ENCODE assay signal across 8 mouse cellular contexts in the genomic region with DNA sequence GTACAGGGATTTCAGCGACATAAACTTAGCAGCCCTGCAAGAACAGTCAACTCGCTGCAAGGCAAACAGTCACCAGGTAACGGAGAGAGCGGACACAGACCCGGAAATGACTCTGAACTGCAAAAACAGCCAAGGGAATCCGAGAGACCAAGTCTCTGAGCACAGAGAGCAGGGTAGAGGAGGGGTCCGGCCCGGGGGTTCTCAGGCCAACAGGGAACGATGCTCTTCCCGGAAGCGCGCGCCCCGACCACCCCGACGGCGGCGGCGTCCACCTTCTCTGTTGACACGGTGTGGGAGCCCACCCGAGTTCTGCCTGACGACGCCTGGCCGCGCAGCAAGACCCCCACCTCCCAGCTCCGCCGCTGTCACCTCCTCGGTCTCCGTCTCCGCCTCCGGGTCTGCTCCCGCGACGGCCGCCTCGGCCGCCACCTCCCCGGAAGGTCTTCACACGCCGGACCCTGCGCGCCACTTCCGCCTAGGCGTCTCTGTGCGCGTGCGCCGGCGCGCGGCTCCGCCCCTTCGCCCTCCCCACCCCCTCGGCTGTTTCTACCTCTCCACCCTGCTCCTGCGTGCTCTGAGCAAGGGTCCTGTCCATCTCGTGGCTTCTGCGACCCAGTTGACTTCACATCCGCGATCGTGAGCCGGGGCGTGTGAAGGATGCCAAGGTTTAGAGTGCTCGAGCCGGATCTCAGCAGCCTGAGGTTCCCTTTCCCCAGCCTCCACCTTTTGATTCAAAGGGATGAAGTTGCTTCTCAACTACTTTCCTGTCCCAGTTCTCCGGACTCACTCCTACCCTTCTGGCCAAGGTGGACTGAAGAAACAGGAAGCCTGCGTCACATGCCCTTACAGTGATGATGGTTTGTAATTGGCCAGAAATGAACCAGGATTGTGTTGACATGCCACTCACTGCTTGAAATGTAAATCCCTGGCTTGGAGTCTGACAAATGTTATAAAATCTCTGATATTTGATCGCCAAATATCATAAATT. TPM values are rescaled to one million over a fixed set of nuclear protein-coding genes. Genes with fewer than 3 reads are reported as not detected.
DNase-seq lines count a peak whose midpoint lies in the region; ATAC-seq and TF ChIP-seq lines count a peak whose summit lies in the region.

Gene Slc35b3 (minus strand): TSS at position 813 of the 988 bp plus-strand sequence.

- TF ChIP-seq CTCF in ES-Bruce4 (IDR thresholded peaks at IDR 0.05; ENCODE audit: low read depth, low read length), result no peak
- TF ChIP-seq CTCF in lung, adult 2 months (IDR thresholded peaks at IDR 0.05; ENCODE audit: insufficient read depth, low read length), result no peak

- peak; percentile 84 for DNase-seq in forebrain, embryonic 14.5 days (ENCODE audit: low spot score)
- peak; percentile 90 to 91 for DNase-seq in heart, postnatal 14 days
- peak; percentile 78 for DNase-seq in layer of hippocampus, adult 11-12 months (ENCODE audit: low spot score)
- DNase-seq in lung, adult 2 months, result peak; percentile 81
- peak; percentile 76 to 77 for DNase-seq in thymus, adult 18-20 months

- H3K9ac ChIP-seq in ES-Bruce4 (ENCODE audit: low read depth, poor library complexity, severe bottlenecking), result peak within 1 kb of the TSS; percentile 62
- peak within 1 kb of the TSS; percentile 77 for H3K9ac ChIP-seq in forebrain, embryonic 14.5 days (ENCODE audit: low read length)

- TF ChIP-seq POLR2A in ES-Bruce4 (IDR thresholded peaks at IDR 0.05; ENCODE audit: insufficient read depth, low read length), result no peak
- TF ChIP-seq POLR2A in lung, adult 2 months (IDR thresholded peaks at IDR 0.05; ENCODE audit: borderline replicate concordance, extremely low read depth, low read depth, low read length), result peak; percentile 84

- intact Hi-C loops in heart, postnatal 14 days (cut with DNase I), result no loop called here

- H3K9me3 ChIP-seq in ES-Bruce4 (replicated peaks; ENCODE audit: control insufficient read depth, insufficient read depth, low read length, poor library complexity, severe bottlenecking), result no peaks in the 10 kb centered on the region
- H3K9me3 ChIP-seq in forebrain, embryonic 14.5 days (replicated peaks; ENCODE audit: control insufficient read depth, low read length), result no peaks in the 10 kb centered on the region

- peak within 1 kb of the TSS; percentile 61 for H3K4me3 ChIP-seq in ES-Bruce4 (ENCODE audit: low read depth, low read length)
- H3K4me3 ChIP-seq in forebrain, embryonic 14.5 days (ENCODE audit: low read depth, low read length), result peak within 1 kb of the TSS; percentile 79
- H3K4me3 ChIP-seq in lung, adult 2 months (replicated peaks; ENCODE audit: extremely low read depth, low read depth, low read length), result peak within 1 kb of the TSS; percentile 72

- ATAC-seq in cerebellum, adult (ENCODE audit: insufficient number of reproducible peaks, low FRiP score, low TSS enrichment), result peak; percentile 92
- ATAC-seq in forebrain, embryonic 14.5 days, result peak; percentile 100
- peak; percentile 69 for ATAC-seq in neutrophil, adult 5-6 weeks (ENCODE audit: extremely low read depth, insufficient number of reproducible peaks, low FRiP score, poor library complexity, severe bottlenecking)

- H3K4me2 ChIP-seq in forebrain, embryonic 14.5 days (ENCODE audit: low read length), result peak within 1 kb of the TSS; percentile 70

- no peak for TF ChIP-seq EP300 in ES-Bruce4 (IDR thresholded peaks at IDR 0.05; ENCODE audit: insufficient read depth, low read depth, low read length)

- no peak within 1 kb of the TSS for H3K27ac ChIP-seq in ES-Bruce4 (ENCODE audit: insufficient read depth, low read length)
- peak within 1 kb of the TSS; percentile 17; the same call in 1 of the 2 replicates for H3K27ac ChIP-seq in forebrain, embryonic 14.5 days (ENCODE audit: low read depth, low read length)

- no peaks in the 10 kb centered on the region for H3K36me3 ChIP-seq in ES-Bruce4 (ENCODE audit: control insufficient read depth, insufficient read depth, low read length, poor library complexity, severe bottlenecking)
- 0 out of 2 replicates have a peak, but pooled peaks cover 4% of the 10 kb centered on the region for H3K36me3 ChIP-seq in forebrain, embryonic 14.5 days (ENCODE audit: control insufficient read depth, insufficient read depth, low read length)

- WGBS in forebrain, embryonic 14.5 days, result 1% methylated on average over 67 of the region's 67 CpGs
- WGBS in lung, adult 2 months, result 1% methylated on average over 66 of the region's 67 CpGs

- peaks cover 1% of the 10 kb centered on the region; the same call in 1 of the 2 replicates for H3K27me3 ChIP-seq in ES-Bruce4 (ENCODE audit: control insufficient read depth, insufficient read depth, low read length, poor library complexity, severe bottlenecking)
- no peaks in the 10 kb centered on the region for H3K27me3 ChIP-seq in forebrain, embryonic 14.5 days (replicated peaks; ENCODE audit: control insufficient read depth, insufficient read depth, low read length)

- no peaks in the 10 kb centered on the region for H3K4me1 ChIP-seq in ES-Bruce4 (ENCODE audit: control insufficient read depth, insufficient read depth, low read length)
- peaks cover 10% of the 10 kb centered on the region for H3K4me1 ChIP-seq in forebrain, embryonic 14.5 days (ENCODE audit: control insufficient read depth, insufficient read depth, low read length)
- peaks cover 13% of the 10 kb centered on the region for H3K4me1 ChIP-seq in lung, adult 2 months (ENCODE audit: control insufficient read depth, insufficient read depth, low read length)

RNA-seq across cellular contexts. Expression of gene Slc35b3, which starts in this region (rescaled TPM):
- 9.9 and 10.8 TPM in 2 replicates for polyA plus RNA-seq in ES-Bruce4 (2011; ENCODE audit: insufficient read depth, insufficient read length, low read depth, missing spikeins)
- 29.1 and 32.7 TPM in 2 replicates for polyA plus RNA-seq in forebrain, embryonic 14.5 days (2014; fragmentation: Nextera tagmentation; extraction: Ambion mirVana)
- total RNA-seq in heart, postnatal 14 days (2021), result 1 to 10 TPM; 5.3 to 5.9 TPM
- 14.1 and 20.6 TPM in 2 replicates for polyA plus RNA-seq in lung, adult 2 months (2012; rRNA removed)
- 44.6 and 46.2 TPM in 2 replicates for total RNA-seq in neutrophil, adult 5-6 weeks (2017)
